Mouse (Mus musculus): ENCODE data around the gene Ppp1r27.

Ppp1r27 gene

GRCm38 (mm10) chr11:120545964-120546363 lies 5.0 kb downstream of the Ppp1r27 start:
- DNase-seq (ENCODE audit: low spot score), result no peak

- no peak for DNase-seq (ENCODE audit: low spot score)
These were observed 8.6 kb downstream of the Ppp1r27 start for GRCm38 (mm10) chr11:120542376-120542775.

DNA sequence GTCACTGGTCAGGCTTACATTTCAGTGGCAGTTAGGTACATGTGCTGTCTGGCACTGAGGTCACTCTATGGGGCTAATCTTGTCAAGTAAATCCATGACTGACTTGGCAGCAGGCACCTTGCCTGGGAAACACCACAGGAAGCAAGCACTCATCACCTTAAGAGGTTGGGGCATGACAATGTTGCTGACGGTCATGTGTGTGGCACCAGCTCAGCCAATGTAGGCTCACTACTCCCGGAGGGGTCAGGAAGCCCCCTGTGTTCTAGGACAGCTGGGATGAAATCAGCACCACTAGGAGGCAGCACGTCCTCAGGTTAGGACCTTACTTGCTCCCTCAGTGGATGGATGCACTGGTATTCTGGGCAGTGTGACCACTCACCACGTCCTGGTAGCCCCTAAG lies 9.0 kb downstream of the Ppp1r27 start:
- DNase-seq (ENCODE audit: low spot score), result no peak

- peak; percentile 78 for DNase-seq (ENCODE audit: low spot score)
These were observed 11.5 kb downstream of the Ppp1r27 start for GRCm38 (mm10) chr11:120539285-120540014.

GRCm38 (mm10) chr11:120538955-120539284 lies 12.0 kb downstream of the Ppp1r27 start:
- no peak for DNase-seq (ENCODE audit: low spot score)

GRCm38 (mm10) chr11:120538485-120538884 lies 12.4 kb downstream of the Ppp1r27 start:
- DNase-seq (ENCODE audit: low spot score), result no peak

DNA sequence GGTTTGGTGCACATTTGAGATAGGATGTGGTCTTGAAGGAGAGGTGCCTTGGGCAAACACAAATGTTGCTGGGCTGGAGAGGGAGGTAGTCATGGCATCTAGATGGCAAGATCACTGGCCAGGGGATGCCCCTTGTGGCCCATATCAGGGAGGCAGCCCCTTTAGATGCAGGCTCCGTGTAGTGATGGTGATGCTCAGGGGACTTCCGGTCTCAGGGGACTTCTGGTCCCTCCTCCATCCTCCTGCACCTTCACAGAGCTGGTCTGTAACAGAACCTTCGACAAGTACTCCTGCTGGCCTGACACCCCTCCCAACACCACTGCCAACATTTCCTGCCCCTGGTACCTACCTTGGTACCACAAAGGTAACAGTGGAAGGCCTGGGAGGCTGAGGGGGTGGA lies 15.1 kb downstream of the Ppp1r27 start:
- DNase-seq (ENCODE audit: low spot score), result no peak

GRCm38 (mm10) chr11:120535145-120535544 lies 15.8 kb downstream of the Ppp1r27 start:
- DNase-seq (ENCODE audit: low spot score), result no peak

- DNase-seq (ENCODE audit: low spot score), result no peak
These were observed 16.8 kb downstream of the Ppp1r27 start for GRCm38 (mm10) chr11:120534093-120534492.

DNA sequence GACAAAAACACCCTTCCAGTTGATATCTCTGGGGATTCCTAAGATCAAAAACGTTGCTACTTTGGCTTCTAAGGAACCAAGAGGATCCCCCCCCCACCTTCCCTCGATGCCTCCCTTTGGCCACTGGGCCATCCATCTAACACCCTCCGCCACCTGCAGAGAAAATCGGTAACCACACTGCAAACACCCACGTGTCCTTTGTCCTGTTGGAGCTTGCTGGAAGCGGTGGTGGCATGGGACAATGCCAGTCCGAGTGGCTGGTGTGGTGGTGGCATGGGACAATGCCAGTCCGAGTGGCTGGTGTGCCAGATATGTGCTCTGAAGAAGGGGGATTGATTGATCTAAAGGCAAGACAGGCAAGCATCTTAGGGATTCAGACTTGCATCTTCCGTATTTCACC lies 19.3 kb downstream of the Ppp1r27 start:
- DNase-seq (ENCODE audit: low spot score), result no peak

GRCm38 (mm10) chr11:120530085-120530964 lies 20.6 kb downstream of the Ppp1r27 start, which contains the start of gene Gcgr:
TSS of gene Gcgr (plus strand) at chr11:120530699.
- peak; percentile 53 for DNase-seq (ENCODE audit: low spot score)

- peak; percentile 72 for DNase-seq (ENCODE audit: low spot score)
These were observed 22.0 kb downstream of the Ppp1r27 start for GRCm38 (mm10) chr11:120528903-120529302.

GRCm38 (mm10) chr11:120527690-120528354 lies 23.1 kb downstream of the Ppp1r27 start:
- DNase-seq (ENCODE audit: low spot score), result no peak

DNA sequence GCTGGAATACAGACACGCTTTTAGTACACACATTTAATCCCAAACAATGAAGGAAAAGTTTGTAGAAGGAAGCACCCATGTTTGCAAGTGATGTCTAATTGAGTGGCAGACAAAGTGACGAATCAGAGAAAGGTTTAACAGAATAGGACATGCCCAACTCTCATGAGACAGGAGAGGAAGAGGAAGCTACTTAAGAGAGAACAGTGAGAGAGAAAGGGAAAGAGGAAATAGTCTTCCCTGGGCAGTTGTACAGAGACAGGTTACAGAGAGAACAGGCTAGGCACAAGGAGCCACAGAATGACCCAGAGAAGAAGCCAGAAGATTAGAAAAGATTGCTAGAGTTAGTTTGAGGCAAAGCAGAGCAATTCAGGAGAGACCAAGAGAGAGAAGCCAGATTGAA lies 25.0 kb downstream of the Ppp1r27 start:
- DNase-seq (ENCODE audit: low spot score), result no peak

DNA sequence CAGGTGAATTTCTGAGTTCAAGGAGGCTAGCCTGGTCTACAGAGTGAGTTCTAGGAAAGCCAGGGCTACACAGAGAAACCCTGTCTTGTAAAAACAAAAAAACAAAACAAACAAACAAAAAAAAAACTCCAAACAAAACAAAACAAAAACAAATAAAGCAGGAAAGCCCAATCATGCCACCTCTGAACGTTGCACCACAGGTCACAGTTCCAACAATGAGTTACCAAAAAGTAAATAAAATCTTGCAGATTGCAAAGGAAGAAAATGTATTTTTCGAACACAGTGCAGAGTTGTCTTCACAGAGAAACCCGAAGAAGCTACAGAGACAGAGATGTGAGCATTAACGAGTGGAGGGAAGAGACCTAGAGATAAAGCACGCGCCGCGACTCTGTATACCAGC lies 28.4 kb downstream of the Ppp1r27 start:
- DNase-seq (ENCODE audit: low spot score), result peak; percentile 40

DNA sequence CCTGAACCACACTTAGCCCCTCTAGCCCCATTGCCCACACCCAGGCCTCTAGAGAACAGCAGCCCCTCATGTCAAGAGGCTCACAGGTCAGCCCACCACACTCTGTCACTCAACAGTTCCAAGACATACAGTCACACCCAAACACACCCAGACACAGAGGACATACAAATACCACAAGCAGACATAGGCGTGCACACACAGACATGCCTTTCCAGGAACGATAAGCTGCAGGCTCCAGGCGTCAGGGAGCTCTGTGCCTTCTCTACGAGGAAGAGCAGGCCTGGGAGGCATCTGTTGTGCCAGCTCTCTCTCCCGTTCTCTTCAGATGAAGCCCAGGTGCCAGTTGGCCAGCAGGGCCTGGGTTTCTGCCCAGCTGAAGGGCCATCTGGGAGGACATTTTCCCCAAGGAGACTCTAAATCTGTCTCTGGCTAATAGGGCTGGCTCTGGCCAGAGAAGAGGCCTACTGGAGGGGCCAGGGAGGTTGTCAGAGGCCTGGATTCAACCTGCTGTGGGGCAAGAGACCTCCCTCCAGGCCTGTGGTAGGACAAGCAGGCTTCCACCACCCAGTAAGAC lies 29.9 kb downstream of the Ppp1r27 start:
- no peak for DNase-seq (ENCODE audit: low spot score)

DNA sequence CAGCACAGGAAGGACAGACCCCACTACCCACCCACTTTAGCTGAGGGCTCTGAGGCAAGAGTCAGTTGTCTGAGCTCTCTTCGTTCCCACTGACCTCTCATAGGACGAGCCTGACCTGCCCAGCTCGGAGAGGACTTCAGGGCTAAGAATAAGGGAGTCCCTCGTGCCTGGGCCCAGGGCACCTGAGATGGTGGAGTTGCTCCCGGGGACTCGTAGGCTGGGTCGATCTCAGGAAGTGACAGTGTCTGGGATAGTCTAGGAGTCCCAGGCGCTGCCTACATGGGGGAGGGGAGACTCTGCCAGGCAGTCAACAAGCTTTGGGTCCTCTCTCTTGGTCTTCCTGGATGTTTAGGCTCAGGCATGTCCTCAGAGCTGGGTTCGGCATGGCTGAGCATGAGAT lies 30.4 kb downstream of the Ppp1r27 start:
- no peak for DNase-seq (ENCODE audit: low spot score)

DNA sequence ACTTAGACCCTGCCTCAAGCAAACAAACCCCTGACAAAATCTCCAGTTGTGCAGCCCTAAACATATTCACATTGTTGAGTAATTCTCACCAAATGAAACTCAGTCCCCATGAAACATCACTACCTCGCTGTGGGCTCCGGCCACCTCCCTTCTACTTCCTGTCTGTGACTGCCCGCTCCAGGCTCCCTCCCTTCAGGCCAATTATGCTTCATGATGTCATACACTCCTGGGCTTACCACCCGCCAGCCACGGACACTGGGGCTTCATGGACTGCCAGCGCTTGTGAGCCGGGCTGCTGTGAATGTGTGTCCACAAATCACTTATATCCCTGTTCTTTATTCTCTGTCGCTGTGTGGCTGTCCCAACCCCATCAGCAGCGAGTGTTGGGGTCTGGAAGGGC lies 31.2 kb downstream of the Ppp1r27 start:
- no peak for DNase-seq (ENCODE audit: low spot score)

GRCm38 (mm10) chr11:120518558-120518957 lies 32.4 kb downstream of the Ppp1r27 start:
- DNase-seq (ENCODE audit: low spot score), result no peak

GRCm38 (mm10) chr11:120518027-120518426 lies 32.9 kb downstream of the Ppp1r27 start:
- peak; percentile 91 for DNase-seq (ENCODE audit: low spot score)

- DNase-seq (ENCODE audit: low spot score), result no peak
These were observed 33.8 kb downstream of the Ppp1r27 start for GRCm38 (mm10) chr11:120517147-120517546.

- DNase-seq (ENCODE audit: low spot score), result peak; percentile 84
These were observed 35.3 kb downstream of the Ppp1r27 start for GRCm38 (mm10) chr11:120515611-120516010.
